Mouse (Mus musculus) G1E (cell line): ENCODE measurements around the gene 1700003F12Rik.

Source experiments
- CTCF ChIP-seq: IDR thresholded peaks from 2 replicates; pipeline ENCODE4 v1.5.1; 2012; ENCODE audit warnings: low read depth, low read length, inconsistent platforms, mixed read lengths
- GATA1 ChIP-seq: IDR thresholded peaks from 2 replicates; pipeline ENCODE4 v1.6.1; 2012; ENCODE audit warnings: borderline replicate concordance, low read length, inconsistent platforms, mixed read lengths
- POLR2AphosphoS5 ChIP-seq: IDR thresholded peaks from 2 replicates; pipeline ENCODE4 v1.6.1; 2012; ENCODE audit warnings: low read depth, low read length, inconsistent platforms; ENCODE audit not compliant: insufficient replicate concordance

DNA sequence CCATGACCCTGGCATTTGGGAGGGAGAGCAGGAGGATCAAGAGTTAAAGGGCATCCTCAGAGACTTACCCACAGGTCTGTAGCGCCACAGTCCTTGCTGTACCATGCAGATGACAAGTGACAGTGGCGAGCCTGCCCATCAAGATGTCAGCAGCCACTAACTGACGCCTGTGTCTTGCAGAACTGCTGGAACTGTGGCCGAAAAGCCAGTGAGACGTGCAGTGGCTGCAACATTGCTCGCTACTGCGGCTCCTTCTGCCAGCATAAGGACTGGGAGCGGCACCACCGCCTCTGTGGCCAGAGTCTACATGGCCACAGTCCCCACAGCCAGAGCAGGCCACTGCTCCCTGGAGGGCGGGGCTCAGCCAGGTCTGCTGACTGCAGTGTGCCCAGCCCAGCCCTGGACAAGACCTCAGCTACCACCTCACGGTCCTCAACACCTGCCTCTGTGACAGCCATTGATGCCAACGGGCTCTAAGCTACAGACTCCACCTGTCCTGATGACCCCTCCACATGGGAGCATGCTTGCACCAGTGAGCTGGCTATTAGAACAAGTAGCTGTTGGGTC lies 12.1 kb upstream of the 1700003F12Rik start:
- TF ChIP-seq CTCF (no peak), POLR2AphosphoS5 (no peak), GATA1 (no peak)
